Mouse (Mus musculus): ENCODE results near the gene Cox18. TPM values are rescaled to one million over a fixed set of nuclear protein-coding genes. Genes with fewer than 3 reads are reported as not detected.

Gene Cox18
- polyA plus RNA-seq, 1 experiment: 36.3 TPM

DNA sequence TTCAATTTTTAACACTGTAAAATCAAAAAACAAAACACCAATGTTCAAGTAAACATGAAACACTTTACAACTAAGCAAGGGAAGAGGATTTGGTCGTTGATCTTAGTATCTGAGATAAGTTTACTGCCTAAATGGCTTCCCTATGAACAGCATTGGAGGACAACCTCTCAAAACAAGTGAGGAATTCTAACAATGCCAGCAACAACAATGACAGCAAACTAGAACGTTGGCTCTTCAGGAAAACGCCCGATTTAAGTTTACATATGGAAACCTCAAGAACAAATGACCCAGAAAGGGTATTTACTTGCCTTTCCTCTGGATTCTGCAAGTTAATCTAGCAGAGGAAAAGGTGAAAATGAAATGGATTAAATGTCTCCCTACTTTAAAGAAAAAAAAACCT, 21.6 kb upstream of the Cox18 start:
- H3K9ac ChIP-seq (ENCODE audit: low read depth, poor library complexity, severe bottlenecking): peak overlapping the region; percentile 52; the same call in 1 of the 2 replicates
- H3K9me3 ChIP-seq (replicated peaks; ENCODE audit: control insufficient read depth, insufficient read depth, low read length, poor library complexity, severe bottlenecking): no peaks in the 10 kb centered on the region; the same call in 1 of the 2 replicates
- no peak overlapping the region for H3K4me3 ChIP-seq (ENCODE audit: low read depth, low read length)
- peak overlapping the region; percentile 61 for H3K27ac ChIP-seq (ENCODE audit: insufficient read depth, low read length)
- H3K36me3 ChIP-seq (ENCODE audit: control insufficient read depth, insufficient read depth, low read length, poor library complexity, severe bottlenecking): peaks cover 40% of the 10 kb centered on the region
- no peaks in the 10 kb centered on the region for H3K27me3 ChIP-seq (ENCODE audit: control insufficient read depth, insufficient read depth, low read length, poor library complexity, severe bottlenecking)
- no peak for TF ChIP-seq EP300 (IDR thresholded peaks at IDR 0.05; ENCODE audit: insufficient read depth, low read depth, low read length)
- no peak for TF ChIP-seq CTCF (IDR thresholded peaks at IDR 0.05; ENCODE audit: low read depth, low read length)
- TF ChIP-seq POLR2A (IDR thresholded peaks at IDR 0.05; ENCODE audit: insufficient read depth, low read length): no peak
- H3K4me1 ChIP-seq (ENCODE audit: control insufficient read depth, insufficient read depth, low read length): no peaks in the 10 kb centered on the region

DNA sequence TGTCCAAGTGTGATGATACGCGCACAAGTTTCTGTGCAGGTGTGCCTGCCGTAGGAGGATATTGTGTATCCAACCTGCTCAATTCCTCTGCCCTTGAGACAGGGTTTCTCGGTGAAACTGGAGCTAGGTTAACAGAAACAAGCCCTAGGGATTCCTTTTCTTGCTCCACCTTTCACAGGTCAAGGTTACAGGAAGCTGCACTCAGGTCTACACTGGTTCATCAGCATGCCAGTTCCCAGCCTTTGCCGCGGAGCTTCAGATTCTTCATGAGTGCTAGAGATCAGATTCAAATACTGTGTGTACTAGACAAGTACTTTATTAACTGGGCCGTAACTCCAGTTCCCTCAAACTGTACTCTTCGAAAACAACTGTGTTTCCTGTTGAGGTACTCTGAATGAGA, 11.4 kb upstream of the Cox18 start:
- Histone ChIP-seq H3K9me3 (replicated peaks; ENCODE audit: control insufficient read depth, insufficient read depth, low read length, poor library complexity, severe bottlenecking) (no peaks in the 10 kb centered on the region), H3K4me1 (ENCODE audit: control insufficient read depth, insufficient read depth, low read length) (peaks cover 3% of the 10 kb centered on the region), H3K27ac (ENCODE audit: insufficient read depth, low read length) (peak overlapping the region; percentile 86), H3K36me3 (ENCODE audit: control insufficient read depth, insufficient read depth, low read length, poor library complexity, severe bottlenecking) (peaks cover 28% of the 10 kb centered on the region), H3K4me3 (ENCODE audit: low read depth, low read length) (no peak overlapping the region), H3K27me3 (ENCODE audit: control insufficient read depth, insufficient read depth, low read length, poor library complexity, severe bottlenecking) (no peaks in the 10 kb centered on the region), H3K9ac (ENCODE audit: low read depth, poor library complexity, severe bottlenecking) (peak overlapping the region; percentile 45; the same call in 1 of the 2 replicates)
- TF ChIP-seq CTCF (IDR thresholded peaks at IDR 0.05; ENCODE audit: low read depth, low read length): no peak
- peak; percentile 60; the same call in 1 of the 2 replicates for TF ChIP-seq EP300 (IDR thresholded peaks at IDR 0.05; ENCODE audit: insufficient read depth, low read depth, low read length)

- peaks cover 3% of the 10 kb centered on the region for H3K4me1 ChIP-seq (ENCODE audit: control insufficient read depth, insufficient read depth, low read length)
- TF ChIP-seq POLR2A (IDR thresholded peaks at IDR 0.05; ENCODE audit: insufficient read depth, low read length) (no peak), CTCF (IDR thresholded peaks at IDR 0.05; ENCODE audit: low read depth, low read length) (no peak), EP300 (IDR thresholded peaks at IDR 0.05; ENCODE audit: insufficient read depth, low read depth, low read length) (no peak)
- no peaks in the 10 kb centered on the region for H3K27me3 ChIP-seq (ENCODE audit: control insufficient read depth, insufficient read depth, low read length, poor library complexity, severe bottlenecking)
- no peak overlapping the region for H3K27ac ChIP-seq (ENCODE audit: insufficient read depth, low read length)
- H3K4me3 ChIP-seq (ENCODE audit: low read depth, low read length): no peak overlapping the region
- H3K9me3 ChIP-seq (replicated peaks; ENCODE audit: control insufficient read depth, insufficient read depth, low read length, poor library complexity, severe bottlenecking): no peaks in the 10 kb centered on the region
- no peak overlapping the region for H3K9ac ChIP-seq (ENCODE audit: low read depth, poor library complexity, severe bottlenecking)
- H3K36me3 ChIP-seq (ENCODE audit: control insufficient read depth, insufficient read depth, low read length, poor library complexity, severe bottlenecking): peaks cover 30% of the 10 kb centered on the region
Measured at GRCm38 (mm10) chr5:90233305-90233704, 9.5 kb upstream of the Cox18 start.

DNA sequence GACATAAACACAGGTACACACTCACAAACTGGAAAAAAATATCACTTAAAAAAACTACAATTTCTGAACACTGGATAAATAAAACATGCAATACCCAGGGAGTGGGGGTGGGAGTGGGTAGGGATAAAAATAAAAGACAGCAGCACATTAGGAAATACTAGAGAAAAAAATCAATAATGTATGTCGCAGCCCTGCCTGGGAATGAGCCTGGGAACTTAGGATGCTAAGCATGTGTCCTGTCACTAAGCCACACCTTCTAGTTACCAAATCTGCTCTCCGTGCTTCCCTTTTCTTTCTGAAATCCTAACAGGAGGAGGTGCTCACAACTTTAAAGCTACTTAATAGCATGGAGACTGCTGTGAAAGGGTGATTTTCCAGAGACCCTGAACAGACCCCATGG, 6.0 kb upstream of the Cox18 start:
- no peaks in the 10 kb centered on the region for H3K4me1 ChIP-seq (ENCODE audit: control insufficient read depth, insufficient read depth, low read length)
- peaks cover 23% of the 10 kb centered on the region for H3K36me3 ChIP-seq (ENCODE audit: control insufficient read depth, insufficient read depth, low read length, poor library complexity, severe bottlenecking)
- no peaks in the 10 kb centered on the region for H3K9me3 ChIP-seq (replicated peaks; ENCODE audit: control insufficient read depth, insufficient read depth, low read length, poor library complexity, severe bottlenecking)
- no peak overlapping the region for H3K9ac ChIP-seq (ENCODE audit: low read depth, poor library complexity, severe bottlenecking)
- no peak for TF ChIP-seq EP300 (IDR thresholded peaks at IDR 0.05; ENCODE audit: insufficient read depth, low read depth, low read length)
- TF ChIP-seq POLR2A (IDR thresholded peaks at IDR 0.05; ENCODE audit: insufficient read depth, low read length): no peak
- TF ChIP-seq CTCF (IDR thresholded peaks at IDR 0.05; ENCODE audit: low read depth, low read length): no peak
- H3K27me3 ChIP-seq (ENCODE audit: control insufficient read depth, insufficient read depth, low read length, poor library complexity, severe bottlenecking): no peaks in the 10 kb centered on the region
- H3K4me3 ChIP-seq (ENCODE audit: low read depth, low read length): no peak overlapping the region
- H3K27ac ChIP-seq (ENCODE audit: insufficient read depth, low read length): no peak overlapping the region

GRCm38 (mm10) chr5:90226696-90227095, 2.9 kb upstream of the Cox18 start:
- no peaks in the 10 kb centered on the region for H3K9me3 ChIP-seq (replicated peaks; ENCODE audit: control insufficient read depth, insufficient read depth, low read length, poor library complexity, severe bottlenecking)
- no peak overlapping the region for H3K27ac ChIP-seq (ENCODE audit: insufficient read depth, low read length)
- no peak for TF ChIP-seq POLR2A (IDR thresholded peaks at IDR 0.05; ENCODE audit: insufficient read depth, low read length)
- no peak for TF ChIP-seq EP300 (IDR thresholded peaks at IDR 0.05; ENCODE audit: insufficient read depth, low read depth, low read length)
- no peak for TF ChIP-seq CTCF (IDR thresholded peaks at IDR 0.05; ENCODE audit: low read depth, low read length)

GRCm38 (mm10) chr5:90224730-90225129, 929 bp upstream of the Cox18 start:
- no peak overlapping the region for H3K4me3 ChIP-seq (ENCODE audit: low read depth, low read length)
- H3K9ac ChIP-seq (ENCODE audit: low read depth, poor library complexity, severe bottlenecking): peak overlapping the region; percentile 20
- no peaks in the 10 kb centered on the region for H3K27me3 ChIP-seq (ENCODE audit: control insufficient read depth, insufficient read depth, low read length, poor library complexity, severe bottlenecking)
- TF ChIP-seq CTCF (IDR thresholded peaks at IDR 0.05; ENCODE audit: low read depth, low read length): no peak
- TF ChIP-seq EP300 (IDR thresholded peaks at IDR 0.05; ENCODE audit: insufficient read depth, low read depth, low read length): no peak
- TF ChIP-seq POLR2A (IDR thresholded peaks at IDR 0.05; ENCODE audit: insufficient read depth, low read length): no peak
- H3K4me1 ChIP-seq (ENCODE audit: control insufficient read depth, insufficient read depth, low read length): no peaks in the 10 kb centered on the region
- H3K36me3 ChIP-seq (ENCODE audit: control insufficient read depth, insufficient read depth, low read length, poor library complexity, severe bottlenecking): peaks cover 14% of the 10 kb centered on the region
- no peaks in the 10 kb centered on the region for H3K9me3 ChIP-seq (replicated peaks; ENCODE audit: control insufficient read depth, insufficient read depth, low read length, poor library complexity, severe bottlenecking)
- peak overlapping the region; percentile 74 for H3K27ac ChIP-seq (ENCODE audit: insufficient read depth, low read length)

More at GRCm38 (mm10) chr5:90226696-90227095, 2.9 kb upstream of the Cox18 start:
- H3K4me3 ChIP-seq (ENCODE audit: low read depth, low read length): no peak overlapping the region
- H3K36me3 ChIP-seq (ENCODE audit: control insufficient read depth, insufficient read depth, low read length, poor library complexity, severe bottlenecking): peaks cover 14% of the 10 kb centered on the region
- no peaks in the 10 kb centered on the region for H3K27me3 ChIP-seq (ENCODE audit: control insufficient read depth, insufficient read depth, low read length, poor library complexity, severe bottlenecking)
- no peak overlapping the region for H3K9ac ChIP-seq (ENCODE audit: low read depth, poor library complexity, severe bottlenecking)
- H3K4me1 ChIP-seq (ENCODE audit: control insufficient read depth, insufficient read depth, low read length): no peaks in the 10 kb centered on the region
